Mouse (Mus musculus): ENCODE measurements around the gene Ankrd17.

GRCm38 (mm10) chr5:90414925-90415295, 48.5 kb upstream of the Ankrd17 start:
- TF ChIP-seq GATA1 (IDR thresholded peaks at IDR 0.05; ENCODE audit: low read length) = no peak
- no peak for TF ChIP-seq TAL1 (IDR thresholded peaks at IDR 0.05; ENCODE audit: low read length)

Measured in erythroblast, embryonic 14.5 days (primary cell).